Mouse (Mus musculus): ENCODE data around the gene Zmynd19.

DNA sequence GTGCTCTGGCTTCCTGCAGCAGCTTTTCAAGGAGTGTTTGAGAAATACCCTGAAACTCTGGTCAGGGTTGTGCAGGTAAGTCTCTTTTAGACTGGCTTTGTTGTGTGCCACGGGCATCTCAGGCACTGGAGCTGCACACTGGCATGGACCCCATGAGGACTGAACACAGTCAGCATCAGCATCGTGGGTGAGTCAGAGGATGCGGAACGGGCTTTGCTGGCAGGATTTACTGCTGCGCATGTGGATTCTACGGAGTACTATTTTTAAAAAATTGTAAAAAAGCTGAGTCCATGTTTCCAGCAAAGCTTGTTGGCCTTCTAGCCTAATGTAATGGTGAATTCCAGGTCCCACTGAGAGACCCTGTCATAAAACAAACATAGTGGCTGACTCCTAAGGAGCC lies 45.7 kb downstream of the Zmynd19 start:
- TF ChIP-seq CTCF (conservative IDR thresholded peaks at IDR 0.05; ENCODE audit: insufficient read depth, insufficient read length, low read depth, low read length), result no peak
- no peak for TF ChIP-seq POLR2A (IDR thresholded peaks at IDR 0.05; ENCODE audit: low read depth, low read length)
